Mouse (Mus musculus): ENCODE measurements around the gene Tomm70a. TPM values are rescaled to one million over a fixed set of nuclear protein-coding genes. Genes with fewer than 3 reads are reported as not detected.

Gene Tomm70a
- 14.9 TPM for polyA plus RNA-seq (2017; shearing (Covaris generic))

DNA sequence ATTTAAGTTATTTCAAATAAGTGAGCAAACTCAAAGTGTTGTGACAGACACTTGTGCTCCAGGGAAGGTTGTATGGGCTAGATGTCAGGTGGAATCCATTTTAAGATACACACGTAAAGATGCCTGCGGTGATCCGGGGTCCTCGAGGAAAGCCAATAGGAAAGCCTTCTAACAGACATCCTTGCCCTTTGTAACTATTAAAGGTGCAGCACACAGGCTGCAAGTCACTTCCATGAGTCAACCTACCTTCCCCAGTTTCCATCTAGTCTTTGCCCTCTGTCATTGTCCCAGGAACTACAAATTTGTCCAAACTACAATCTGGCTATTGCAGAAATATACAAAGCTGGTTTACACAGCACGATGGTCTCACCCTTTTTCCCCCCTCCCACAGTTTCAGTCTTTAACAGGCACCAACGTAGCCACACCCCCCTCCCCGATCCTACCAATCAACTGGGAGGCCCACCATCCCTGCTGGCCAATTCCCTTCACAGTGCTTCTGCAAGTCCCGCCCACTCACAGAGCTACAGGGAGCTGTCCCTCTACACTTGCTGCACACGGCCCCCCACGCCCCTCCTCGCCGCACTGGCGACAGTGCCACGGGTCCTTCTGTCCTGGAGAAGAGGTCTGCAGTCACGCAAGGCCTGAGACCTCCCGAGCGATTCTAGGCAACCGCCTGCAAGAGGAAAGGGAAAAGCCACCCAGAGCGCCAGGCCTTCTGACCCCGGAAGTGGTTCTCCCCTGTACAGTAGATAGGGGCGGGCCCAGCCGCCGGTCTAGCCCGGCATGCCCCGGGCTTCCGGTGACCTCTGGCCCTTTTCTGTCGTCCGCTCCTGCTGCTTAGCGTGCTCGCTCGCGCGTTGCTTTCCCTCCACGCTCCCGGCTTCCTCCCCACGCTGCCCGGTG lies at the start of gene Tomm70a:
Gene Tomm70a (plus strand): TSS at position 791 of the 903 bp plus-strand sequence.

DNA sequence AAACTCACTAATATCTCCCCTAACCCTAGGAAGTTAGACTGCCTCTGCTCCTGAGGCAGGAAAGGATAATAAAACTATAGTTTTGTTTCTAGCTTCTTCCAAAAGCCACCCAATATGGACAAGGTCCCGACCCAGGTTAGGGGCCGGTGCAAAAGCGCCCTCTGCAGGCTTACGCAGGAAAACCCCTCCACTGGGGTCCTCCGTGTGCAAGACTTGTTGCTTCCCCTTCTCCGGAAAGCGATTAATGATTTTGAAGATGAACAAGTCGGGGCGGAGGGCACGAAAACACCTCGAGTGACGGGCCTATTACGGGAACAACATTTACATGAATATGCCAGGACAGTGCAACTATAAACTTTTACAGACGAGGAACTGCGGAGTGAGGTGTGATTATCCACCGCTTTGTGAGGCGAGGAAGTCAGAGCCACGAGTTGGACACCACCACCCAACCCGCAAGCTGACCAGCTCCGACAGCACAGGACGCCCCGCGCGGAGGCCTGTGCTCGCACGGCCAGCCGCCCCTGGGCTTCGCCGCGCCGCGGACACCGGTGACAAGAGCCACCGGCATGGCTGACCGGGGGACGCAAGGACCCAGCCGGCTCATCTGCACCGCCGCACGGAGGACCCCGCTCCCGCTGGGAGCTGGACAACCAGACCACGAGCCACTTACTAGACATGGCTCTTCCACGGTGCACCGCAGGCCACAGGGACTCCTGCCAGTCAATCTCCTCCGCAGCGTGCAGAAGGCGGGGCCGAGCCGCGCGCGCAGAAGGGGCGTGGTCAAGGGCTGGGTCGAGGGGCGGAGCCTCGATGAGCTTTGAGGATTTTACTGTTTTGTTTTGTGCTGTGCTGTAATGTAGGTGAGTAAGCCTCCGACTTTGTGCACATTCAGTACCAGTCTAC lies 45.4 kb downstream of the Tomm70a start, which contains the start of gene Nit2:
Gene Nit2 (minus strand): TSS at position 731 of the 903 bp plus-strand sequence.

Other genes with a start within 250 kb of the Tomm70a start
- gene Tmem45a, start 235.5 kb upstream of the Tomm70a start, polyA plus RNA-seq (2017; shearing (Covaris generic)): 0.15 TPM
- gene Lnp1, start 193.6 kb upstream of the Tomm70a start, polyA plus RNA-seq (2017; shearing (Covaris generic)): not detected
- gene Tmem45a2, start 50.3 kb upstream of the Tomm70a start, polyA plus RNA-seq (2017; shearing (Covaris generic)): not detected
- gene Nit2, start 45.6 kb downstream of the Tomm70a start, polyA plus RNA-seq (2017; shearing (Covaris generic)): 37.8 TPM
- gene Tbc1d23, start 109.8 kb downstream of the Tomm70a start, polyA plus RNA-seq (2017; shearing (Covaris generic)): 37.0 TPM
- not detected for gene Tmem30c, start 171.2 kb downstream of the Tomm70a start, polyA plus RNA-seq (2017; shearing (Covaris generic))
- 14.3 TPM for gene Filip1l, start 231.4 kb downstream of the Tomm70a start, polyA plus RNA-seq (2017; shearing (Covaris generic))

Measured in inflammation-experienced regulatory T-cells, adult 16 weeks (primary cell).